Mouse (Mus musculus) G1E (cell line): Measurements from ENCODE around the gene Gpr65.

Experiments
- CTCF ChIP-seq: IDR thresholded peaks from 2 replicates; pipeline ENCODE4 v1.5.1; 2012; ENCODE audit warnings: low read depth, low read length, inconsistent platforms, mixed read lengths
- TAL1 ChIP-seq: conservative IDR thresholded peaks from 2 replicates; pipeline ENCODE4 v1.6.1; 2012; ENCODE audit warnings: low read depth, low read length, inconsistent platforms, mixed read lengths

DNA sequence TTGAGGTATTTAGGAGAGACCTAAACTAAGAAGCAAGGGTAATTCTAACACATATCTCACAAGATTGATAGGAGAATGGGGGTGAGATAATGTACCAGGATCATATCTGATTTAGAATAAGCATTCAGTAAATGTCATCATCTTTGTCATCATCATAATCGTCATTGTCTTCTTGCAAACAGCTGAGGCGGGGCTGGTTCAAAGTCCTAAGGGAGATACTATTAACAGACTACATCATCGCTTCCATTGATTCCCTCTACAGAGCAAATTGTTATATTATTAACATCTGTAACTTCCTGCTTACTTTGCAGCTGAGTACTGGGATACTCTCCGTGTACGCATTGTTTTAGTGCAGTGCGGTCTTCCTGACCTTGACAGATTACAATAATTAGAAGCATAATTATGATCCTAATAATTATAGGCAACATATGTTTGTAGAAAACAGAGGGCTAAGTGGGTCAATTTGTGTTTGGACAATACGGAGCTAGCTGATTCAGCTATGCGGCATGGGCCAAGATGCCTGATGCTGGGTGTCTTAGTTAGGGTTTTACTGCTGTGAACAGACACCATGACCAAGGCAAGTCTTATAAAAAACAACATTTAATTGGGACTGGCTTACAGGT is 49.4 kb downstream of the Gpr65 start:
- TF ChIP-seq CTCF (no peak), TAL1 (no peak)
